Mouse (Mus musculus): ENCODE data around the gene Gsta3.

The Gsta3 gene

DNA sequence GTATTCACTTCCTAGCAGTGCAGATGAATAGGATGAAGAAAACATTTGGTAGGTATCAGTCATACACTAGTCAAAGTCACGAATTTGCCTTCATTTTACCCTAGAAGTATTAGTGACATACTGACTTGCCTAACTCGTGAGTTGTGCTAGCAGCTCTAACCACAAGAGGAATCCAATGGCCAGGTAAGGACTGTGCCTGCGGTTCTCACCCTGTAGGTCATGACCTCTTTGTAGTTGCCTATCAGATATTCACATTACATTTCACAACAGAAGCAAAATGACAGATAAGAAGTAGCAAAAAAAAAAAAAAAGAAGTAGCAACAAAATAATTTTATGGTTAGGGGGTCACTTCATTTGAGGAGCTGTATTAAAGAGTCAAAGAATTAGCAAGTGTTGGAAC is 63.8 kb downstream of the Gsta3 start:
- DNase-seq, result no peak

DNA sequence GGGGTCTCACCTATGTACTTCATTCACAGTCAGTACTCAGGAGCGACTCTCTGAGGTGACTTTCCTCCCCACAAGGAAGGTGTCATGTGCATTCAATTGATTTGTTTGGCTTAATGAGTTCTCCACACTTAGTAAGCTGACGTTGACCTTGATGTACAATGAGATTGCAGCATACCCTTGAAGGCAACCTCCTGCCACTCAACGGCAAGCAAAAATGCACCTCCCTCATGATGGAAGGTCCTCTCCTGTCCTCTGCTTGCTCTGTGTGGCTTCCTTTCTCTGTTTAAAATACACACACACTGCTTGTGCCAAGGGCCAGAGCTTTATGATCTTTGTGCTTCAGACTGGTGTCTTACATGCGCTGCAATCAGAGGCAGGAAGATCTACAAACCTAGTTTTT is 64.3 kb downstream of the Gsta3 start:
- DNase-seq, result no peak

DNA sequence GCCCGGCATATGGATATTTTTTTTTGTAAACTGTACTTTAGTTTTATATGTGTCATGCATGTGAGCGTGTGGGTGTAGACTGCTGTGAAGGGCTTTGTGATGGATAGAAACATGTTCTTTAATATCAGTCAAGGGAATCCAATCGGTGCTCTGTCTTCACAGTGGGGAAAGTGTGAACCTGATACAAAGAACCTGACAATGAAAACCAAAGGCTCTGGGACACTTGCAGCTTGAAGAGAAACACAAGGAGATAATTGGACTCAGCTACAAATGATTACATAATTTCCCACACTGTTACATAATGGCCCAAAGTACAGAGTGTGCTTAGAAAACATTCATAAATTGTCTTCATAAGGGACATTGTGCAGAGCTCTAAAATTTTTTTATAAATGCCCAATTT is 65.1 kb downstream of the Gsta3 start:
- no peak for DNase-seq

DNA sequence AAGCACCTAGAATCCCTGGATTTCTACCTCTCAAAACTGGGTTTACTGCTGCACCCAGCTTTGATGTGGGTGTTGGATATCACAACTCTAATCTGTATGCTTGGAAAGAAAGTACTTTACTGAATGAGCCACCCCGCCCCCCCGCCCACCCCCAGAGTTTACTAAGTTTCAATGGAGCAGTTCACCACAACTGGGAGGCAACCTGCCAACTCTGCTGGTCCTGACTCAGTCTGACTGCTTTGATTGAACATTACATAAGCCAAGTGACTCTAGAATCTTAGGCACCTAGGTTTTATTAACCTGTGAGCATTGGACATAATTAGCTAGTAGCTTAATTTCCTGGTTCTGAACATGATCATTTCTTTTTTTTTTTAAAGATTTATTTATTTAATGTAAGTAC is 73.9 kb downstream of the Gsta3 start:
- DNase-seq, result no peak

Data from right cerebral cortex, postnatal 4 days (tissue).